Mouse (Mus musculus) C2C12 (cell line): ENCODE data around the gene Eif2b1. TPM values are rescaled to one million over a fixed set of nuclear protein-coding genes. Genes with fewer than 3 reads are reported as not detected.
"Not testable (repeated sequence)": the region's sequence is repeated elsewhere in the genome, so short reads cannot be mapped to it uniquely, and the experiment has no call there.

Experiments
- H3K27me3 ChIP-seq: one replicate; pipeline ENCODE4 v1.6.1; 2011; ENCODE audit not compliant: control insufficient read depth, insufficient read depth, insufficient read length
- H3K36me3 ChIP-seq: one replicate; pipeline ENCODE4 v1.6.1; 2011; ENCODE audit not compliant: control insufficient read depth, insufficient read depth
- H3K4me3 ChIP-seq: one replicate; pipeline ENCODE4 v1.5.1; 2011; ENCODE audit warnings: mild to moderate bottlenecking, control low read depth; ENCODE audit not compliant: poor library complexity, insufficient read depth, severe bottlenecking
- H3K79me2 ChIP-seq: one replicate; pipeline ENCODE4 v1.6.1; 2011; ENCODE audit not compliant: control insufficient read depth, insufficient read depth
- H3K79me3 ChIP-seq: one replicate; pipeline ENCODE4 v1.6.1; 2011; ENCODE audit warnings: low read depth, control low read depth
- H3ac ChIP-seq: one replicate; pipeline ENCODE3; 2011; ENCODE audit warnings: low read depth; ENCODE audit not compliant: control insufficient read depth, insufficient read length
- CEBPB ChIP-seq: IDR thresholded peaks from one replicate; pipeline ENCODE4 v1.6.1; 2011; ENCODE audit warnings: low read depth, mild to moderate bottlenecking, control low read depth, moderate library complexity
- CTCF ChIP-seq: IDR thresholded peaks from one replicate; pipeline ENCODE4 v1.5.1; 2011; ENCODE audit not compliant: control insufficient read depth, insufficient read depth, insufficient read length
- FOSL1 ChIP-seq: IDR thresholded peaks from one replicate; pipeline ENCODE4 v1.8.0; 2011; ENCODE audit warnings: mild to moderate bottlenecking, low read length; ENCODE audit not compliant: poor library complexity, insufficient read depth, severe bottlenecking
- MAX ChIP-seq: IDR thresholded peaks from one replicate; pipeline ENCODE4 v1.6.1; 2011; ENCODE audit warnings: mild to moderate bottlenecking, control low read depth
- MYOD1 ChIP-seq: IDR thresholded peaks from one replicate; pipeline ENCODE4 v1.6.1; 2011; ENCODE audit warnings: low read depth; ENCODE audit not compliant: control insufficient read depth, insufficient read length
- MYOG ChIP-seq: IDR thresholded peaks from one replicate; pipeline ENCODE4 v1.6.1; 2011; ENCODE audit not compliant: control insufficient read depth, insufficient read length; ENCODE audit errors: extremely low read depth
- USF1 ChIP-seq: IDR thresholded peaks from one replicate; pipeline ENCODE4 v1.6.1; 2011; ENCODE audit warnings: low read depth, mild to moderate bottlenecking, control low read depth, moderate library complexity
- polyA plus RNA-seq: library from polyadenylated mRNA; unstranded; fragments of >200 nt; fragmentation: generic; extraction: Trizol; gene quantifications from one replicate; pipeline ENCODE4 v1.2.1, GENCODE M21; 2012; ENCODE audit warnings: missing spikeins

The Eif2b1 gene
- polyA plus RNA-seq, 1 experiment = 43.0 TPM

- Histone ChIP-seq H3K36me3 (peaks cover 32% of the 10 kb centered on the region), H3K4me3 (peak within 1 kb of the TSS; percentile 82), H3ac (peak within 1 kb of the TSS; percentile 98), H3K79me3 (peaks cover 2% of the 10 kb centered on the region), H3K27me3 (no peaks in the 10 kb centered on the region), H3K79me2 (peaks cover 27% of the 10 kb centered on the region)
- TF ChIP-seq MYOG = no peak
- peak; percentile 19 for TF ChIP-seq CTCF
- no peak for TF ChIP-seq CEBPB
- peak; percentile 65 for TF ChIP-seq MAX
- TF ChIP-seq USF1 = peak; percentile 80
- TF ChIP-seq MYOD1 = no peak
- no peak for TF ChIP-seq FOSL1
These were observed 26.2 kb downstream of the Eif2b1 start, which contains the start of gene Ddx55 for GRCm38 (mm10) chr5:124552558-124553307. Ddx55 (plus strand) TSS chr5:124552864.

DNA sequence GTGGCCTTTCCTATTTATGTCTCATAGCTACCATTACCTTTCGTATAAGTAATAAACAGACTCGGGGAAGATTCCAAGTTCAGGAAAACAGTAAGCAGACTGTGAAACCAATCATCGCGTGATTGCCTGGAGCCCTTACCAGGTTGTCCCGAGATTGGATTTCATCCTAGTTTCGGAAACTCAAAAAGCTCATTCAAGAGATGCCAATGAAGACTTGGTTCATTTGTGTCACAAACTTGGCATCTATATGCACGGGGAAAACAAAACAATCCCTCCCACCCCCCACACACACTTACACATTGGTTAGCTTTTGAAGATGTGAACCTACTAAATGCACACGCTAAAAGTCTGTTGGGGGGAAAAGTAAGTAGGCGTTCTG lies 26.8 kb downstream of the Eif2b1 start:
- Histone ChIP-seq H3K36me3 (peaks cover 34% of the 10 kb centered on the region), H3K79me2 (peaks cover 34% of the 10 kb centered on the region), H3K4me3 (peak overlapping the region; percentile 82), H3K79me3 (peaks cover 8% of the 10 kb centered on the region), H3ac (peak overlapping the region; percentile 48), H3K27me3 (no peaks in the 10 kb centered on the region)
- TF ChIP-seq FOSL1 (no peak), MYOG (no peak), MYOD1 (no peak), USF1 (no peak), CEBPB (no peak), MAX (no peak), CTCF (no peak)

- H3K4me3 ChIP-seq = peak overlapping the region; percentile 82
- H3K79me3 ChIP-seq = peaks cover 13% of the 10 kb centered on the region
- H3K36me3 ChIP-seq = peaks cover 40% of the 10 kb centered on the region
- not testable (repeated sequence) for H3ac ChIP-seq, H3K27me3 ChIP-seq
- peaks cover 39% of the 10 kb centered on the region for H3K79me2 ChIP-seq
These were observed 27.4 kb downstream of the Eif2b1 start for GRCm38 (mm10) chr5:124551349-124552093.

GRCm38 (mm10) chr5:124550737-124551136 lies 28.2 kb downstream of the Eif2b1 start:
- H3ac ChIP-seq = not testable (repeated sequence)
- H3K36me3 ChIP-seq = peaks cover 45% of the 10 kb centered on the region

DNA sequence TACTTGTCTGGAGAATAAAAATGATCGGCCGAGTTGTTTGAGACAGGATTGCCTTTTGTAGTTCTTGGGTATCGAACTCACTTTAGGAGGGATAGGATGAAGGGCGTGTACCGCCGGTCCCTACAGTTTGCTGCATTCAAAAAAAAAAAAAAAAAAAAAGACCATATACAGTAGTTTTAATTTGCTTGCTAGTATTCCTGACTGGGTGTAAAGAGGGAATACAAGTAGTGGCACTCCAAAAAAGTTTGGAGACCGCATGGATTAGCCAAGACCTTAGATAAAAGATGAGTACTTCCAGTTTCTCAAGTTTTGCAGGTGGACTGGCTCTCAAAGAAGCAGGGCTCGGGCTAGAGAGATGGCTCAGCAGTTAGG lies 37.3 kb downstream of the Eif2b1 start:
- TF ChIP-seq CEBPB = no peak
- no peak for TF ChIP-seq USF1
- no peak for TF ChIP-seq MYOG
- TF ChIP-seq MYOD1 = no peak
- no peaks in the 10 kb centered on the region for H3K27me3 ChIP-seq
- peaks cover 46% of the 10 kb centered on the region for H3K36me3 ChIP-seq
- peak overlapping the region; percentile 95 for H3K4me3 ChIP-seq
- peaks cover 53% of the 10 kb centered on the region for H3K79me3 ChIP-seq
- peak overlapping the region; percentile 99 for H3ac ChIP-seq
- H3K79me2 ChIP-seq = peaks cover 58% of the 10 kb centered on the region

More at GRCm38 (mm10) chr5:124550737-124551136, 28.2 kb downstream of the Eif2b1 start:
- not testable (repeated sequence) for H3K27me3 ChIP-seq, H3K4me3 ChIP-seq
- Histone ChIP-seq H3K79me2 (peaks cover 47% of the 10 kb centered on the region), H3K79me3 (peaks cover 21% of the 10 kb centered on the region)

DNA sequence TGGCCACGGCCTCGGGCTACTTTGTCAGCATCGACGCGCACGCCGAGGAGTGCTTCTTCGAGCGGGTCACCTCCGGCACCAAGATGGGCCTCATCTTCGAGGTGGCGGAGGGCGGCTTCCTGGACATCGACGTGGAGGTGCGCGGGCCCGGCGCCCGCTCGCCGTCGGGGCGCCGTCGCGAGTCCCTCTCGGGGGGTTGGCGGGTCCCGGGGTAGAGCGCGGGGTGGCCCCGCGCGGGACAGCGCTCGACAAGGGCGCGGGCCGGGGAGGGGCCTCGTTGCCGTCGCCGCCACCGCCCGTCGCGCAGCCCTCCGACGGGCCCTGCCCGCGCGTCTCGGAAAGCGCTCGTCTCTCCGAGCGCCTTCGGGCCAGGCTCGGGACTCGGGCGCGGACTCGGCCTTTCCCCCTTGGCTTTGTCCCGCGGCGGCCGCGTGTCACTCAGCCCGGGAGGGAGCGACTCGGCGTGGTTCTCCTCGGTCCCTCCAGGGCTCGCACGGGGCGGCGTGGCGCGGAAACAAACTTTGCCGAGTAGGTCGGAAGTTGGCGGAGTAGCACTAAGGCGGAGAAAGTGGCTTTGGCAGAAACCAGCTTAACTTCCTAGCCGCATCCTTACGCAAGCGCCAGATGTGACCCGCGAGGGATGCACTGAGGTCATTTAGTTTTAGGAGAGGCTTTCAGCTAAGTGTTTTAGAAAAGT lies 37.9 kb downstream of the Eif2b1 start:
- Histone ChIP-seq H3K27me3 (no peaks in the 10 kb centered on the region), H3K36me3 (peaks cover 41% of the 10 kb centered on the region), H3K4me3 (peak overlapping the region; percentile 95), H3K79me3 (peaks cover 48% of the 10 kb centered on the region), H3K79me2 (peaks cover 53% of the 10 kb centered on the region), H3ac (peak overlapping the region; percentile 99)
- TF ChIP-seq CEBPB (peak; percentile 73), USF1 (no peak)
